Mouse (Mus musculus): ENCODE data around the gene Rtn4rl1. TPM values are rescaled to one million over a fixed set of nuclear protein-coding genes. Genes with fewer than 3 reads are reported as not detected.

Rtn4rl1 gene
- polyA plus RNA-seq, 1 experiment, result 0.96 TPM

- no peak for TF ChIP-seq CTCF (IDR thresholded peaks at IDR 0.05; ENCODE audit: low read depth, low read length)
- no peak for TF ChIP-seq EP300 (IDR thresholded peaks at IDR 0.05; ENCODE audit: insufficient read depth, low read depth, low read length)
- TF ChIP-seq POLR2A (IDR thresholded peaks at IDR 0.05; ENCODE audit: insufficient read depth, low read length), result no peak
- H3K9me3 ChIP-seq (replicated peaks; ENCODE audit: control insufficient read depth, insufficient read depth, low read length, poor library complexity, severe bottlenecking), result no peaks in the 10 kb centered on the region
- H3K9ac ChIP-seq (ENCODE audit: low read depth, poor library complexity, severe bottlenecking), result no peak overlapping the region
- no peaks in the 10 kb centered on the region for H3K4me1 ChIP-seq (ENCODE audit: control insufficient read depth, insufficient read depth, low read length)
- peaks cover 58% of the 10 kb centered on the region for H3K36me3 ChIP-seq (ENCODE audit: control insufficient read depth, insufficient read depth, low read length, poor library complexity, severe bottlenecking)
- H3K4me3 ChIP-seq (ENCODE audit: low read depth, low read length), result no peak overlapping the region
- no peaks in the 10 kb centered on the region for H3K27me3 ChIP-seq (ENCODE audit: control insufficient read depth, insufficient read depth, low read length, poor library complexity, severe bottlenecking)
- no peak overlapping the region for H3K27ac ChIP-seq (ENCODE audit: insufficient read depth, low read length)
These were observed 115.1 kb downstream of the Rtn4rl1 start for GRCm38 (mm10) chr11:75308650-75309049.

GRCm38 (mm10) chr11:75310813-75311212, 117.2 kb downstream of the Rtn4rl1 start:
- Histone ChIP-seq H3K4me3 (ENCODE audit: low read depth, low read length) (no peak overlapping the region), H3K9me3 (replicated peaks; ENCODE audit: control insufficient read depth, insufficient read depth, low read length, poor library complexity, severe bottlenecking) (no peaks in the 10 kb centered on the region), H3K9ac (ENCODE audit: low read depth, poor library complexity, severe bottlenecking) (no peak overlapping the region), H3K36me3 (ENCODE audit: control insufficient read depth, insufficient read depth, low read length, poor library complexity, severe bottlenecking) (peaks cover 61% of the 10 kb centered on the region), H3K27me3 (ENCODE audit: control insufficient read depth, insufficient read depth, low read length, poor library complexity, severe bottlenecking) (no peaks in the 10 kb centered on the region), H3K27ac (ENCODE audit: insufficient read depth, low read length) (no peak overlapping the region), H3K4me1 (ENCODE audit: control insufficient read depth, insufficient read depth, low read length) (no peaks in the 10 kb centered on the region)
- no peak for TF ChIP-seq POLR2A (IDR thresholded peaks at IDR 0.05; ENCODE audit: insufficient read depth, low read length)
- no peak for TF ChIP-seq EP300 (IDR thresholded peaks at IDR 0.05; ENCODE audit: insufficient read depth, low read depth, low read length)
- no peak for TF ChIP-seq CTCF (IDR thresholded peaks at IDR 0.05; ENCODE audit: low read depth, low read length)

DNA sequence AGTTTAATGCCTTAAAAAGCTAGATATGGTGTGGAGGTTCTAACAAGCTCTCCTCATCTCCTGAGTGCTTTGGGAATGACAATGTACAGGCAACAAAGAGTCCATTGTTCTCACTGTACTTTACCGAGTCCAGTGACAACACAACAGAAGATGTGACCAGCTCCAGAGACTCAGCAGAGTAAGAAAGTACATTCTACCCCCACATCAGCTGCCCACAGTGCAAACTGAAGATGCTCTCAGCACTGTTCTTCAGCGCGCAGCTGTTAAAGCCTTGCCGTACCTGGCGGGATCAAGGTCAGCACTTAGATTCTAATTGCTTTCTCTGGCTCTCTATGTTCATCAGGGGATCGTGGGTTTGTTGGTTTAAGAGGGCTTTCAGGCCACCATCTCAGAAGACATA, 118.2 kb downstream of the Rtn4rl1 start:
- H3K9me3 ChIP-seq (replicated peaks; ENCODE audit: control insufficient read depth, insufficient read depth, low read length, poor library complexity, severe bottlenecking), result no peaks in the 10 kb centered on the region
- H3K27me3 ChIP-seq (ENCODE audit: control insufficient read depth, insufficient read depth, low read length, poor library complexity, severe bottlenecking), result no peaks in the 10 kb centered on the region
- no peak overlapping the region for H3K9ac ChIP-seq (ENCODE audit: low read depth, poor library complexity, severe bottlenecking)
- no peak overlapping the region for H3K4me3 ChIP-seq (ENCODE audit: low read depth, low read length)
- H3K4me1 ChIP-seq (ENCODE audit: control insufficient read depth, insufficient read depth, low read length), result no peaks in the 10 kb centered on the region
- H3K27ac ChIP-seq (ENCODE audit: insufficient read depth, low read length), result no peak overlapping the region
- peaks cover 63% of the 10 kb centered on the region for H3K36me3 ChIP-seq (ENCODE audit: control insufficient read depth, insufficient read depth, low read length, poor library complexity, severe bottlenecking)
- TF ChIP-seq POLR2A (IDR thresholded peaks at IDR 0.05; ENCODE audit: insufficient read depth, low read length), result no peak
- no peak for TF ChIP-seq EP300 (IDR thresholded peaks at IDR 0.05; ENCODE audit: insufficient read depth, low read depth, low read length)
- TF ChIP-seq CTCF (IDR thresholded peaks at IDR 0.05; ENCODE audit: low read depth, low read length), result no peak

- Histone ChIP-seq H3K36me3 (ENCODE audit: control insufficient read depth, insufficient read depth, low read length, poor library complexity, severe bottlenecking) (peaks cover 62% of the 10 kb centered on the region), H3K27ac (ENCODE audit: insufficient read depth, low read length) (no peak overlapping the region), H3K9me3 (replicated peaks; ENCODE audit: control insufficient read depth, insufficient read depth, low read length, poor library complexity, severe bottlenecking) (no peaks in the 10 kb centered on the region), H3K9ac (ENCODE audit: low read depth, poor library complexity, severe bottlenecking) (no peak overlapping the region), H3K4me1 (ENCODE audit: control insufficient read depth, insufficient read depth, low read length) (no peaks in the 10 kb centered on the region), H3K4me3 (ENCODE audit: low read depth, low read length) (no peak overlapping the region), H3K27me3 (ENCODE audit: control insufficient read depth, insufficient read depth, low read length, poor library complexity, severe bottlenecking) (no peaks in the 10 kb centered on the region)
- TF ChIP-seq EP300 (IDR thresholded peaks at IDR 0.05; ENCODE audit: insufficient read depth, low read depth, low read length) (no peak), POLR2A (IDR thresholded peaks at IDR 0.05; ENCODE audit: insufficient read depth, low read length) (no peak), CTCF (IDR thresholded peaks at IDR 0.05; ENCODE audit: low read depth, low read length) (no peak)
These were observed 120.3 kb downstream of the Rtn4rl1 start for GRCm38 (mm10) chr11:75313834-75314233.

Other genes with a start within 250 kb of the Rtn4rl1 start
- 0.28 and 0.38 TPM in 2 replicates for gene Hic1, start 24.3 kb upstream of the Rtn4rl1 start, polyA plus RNA-seq (2011; ENCODE audit: insufficient read depth, insufficient read length, low read depth, missing spikeins)
- gene Ovca2, start 14.9 kb upstream of the Rtn4rl1 start, polyA plus RNA-seq (2011; ENCODE audit: insufficient read depth, insufficient read length, low read depth, missing spikeins), result 13.1 and 14.2 TPM in 2 replicates
- 11.9 and 16.6 TPM in 2 replicates for gene Dph1, start 2.5 kb upstream of the Rtn4rl1 start, polyA plus RNA-seq (2011; ENCODE audit: insufficient read depth, insufficient read length, low read depth, missing spikeins)
- gene Rpa1, start 154.5 kb downstream of the Rtn4rl1 start, polyA plus RNA-seq (2011; ENCODE audit: insufficient read depth, insufficient read length, low read depth, missing spikeins), result 127 and 155 TPM in 2 replicates
- 9.1 and 11.2 TPM in 2 replicates for gene Smyd4, start 154.7 kb downstream of the Rtn4rl1 start, polyA plus RNA-seq (2011; ENCODE audit: insufficient read depth, insufficient read length, low read depth, missing spikeins)
- 4.9 and 6.0 TPM in 2 replicates for gene Serpinf1, start 228.9 kb downstream of the Rtn4rl1 start, polyA plus RNA-seq (2011; ENCODE audit: insufficient read depth, insufficient read length, low read depth, missing spikeins)
- not detected in 2 replicates for gene Serpinf2, start 245.8 kb downstream of the Rtn4rl1 start, polyA plus RNA-seq (2011; ENCODE audit: insufficient read depth, insufficient read length, low read depth, missing spikeins)